Mouse (Mus musculus) midbrain, postnatal 0 days (tissue): ENCODE measurements around the gene Nkx2-3. TPM values are rescaled to one million over a fixed set of nuclear protein-coding genes. Genes with fewer than 3 reads are reported as not detected.

Experiments
- ATAC-seq: fragments of 200-750 bp; cut with Nextera tagmentation; 2 replicates; pipeline ENCODE4 v1.8.0; 2017; ENCODE audit warnings: moderate number of reproducible peaks, mild to moderate bottlenecking, moderate TSS enrichment, moderate library complexity; ENCODE audit not compliant: low FRiP score
- DNase-seq: peaks from one replicate; pipeline ENCODE4 v3.0.0-alpha.2; 2015; ENCODE audit warnings: low spot score
- H3K27ac ChIP-seq: fragments of 300-500 bp; sonication (generic); 2 replicates; pipeline ENCODE4 v1.5.1; 2014; ENCODE audit warnings: low read depth, mild to moderate bottlenecking, low read length, mixed read lengths
- H3K27me3 ChIP-seq: fragments of 300-500 bp; sonication (generic); 2 replicates; pipeline ENCODE4 v1.6.1; 2014; ENCODE audit warnings: low read length, control low read depth, mixed read lengths; ENCODE audit not compliant: insufficient read depth
- H3K36me3 ChIP-seq: fragments of 300-500 bp; sonication (generic); 2 replicates; pipeline ENCODE4 v1.6.1; 2014; ENCODE audit warnings: low read length, control low read depth, mixed read lengths; ENCODE audit not compliant: insufficient read depth
- H3K4me1 ChIP-seq: fragments of 300-500 bp; sonication (generic); 2 replicates; pipeline ENCODE4 v1.6.1; 2014; ENCODE audit warnings: mild to moderate bottlenecking, control low read depth, antibody characterized with exemption, low read length, mixed read lengths; ENCODE audit not compliant: insufficient read depth
- H3K4me2 ChIP-seq: fragments of 300-500 bp; sonication (generic); 2 replicates; pipeline ENCODE4 v1.6.1; 2014; ENCODE audit warnings: low read depth, mild to moderate bottlenecking, low read length, mixed read lengths; ENCODE audit not compliant: poor library complexity, severe bottlenecking
- H3K4me3 ChIP-seq: fragments of 300-500 bp; sonication (generic); 2 replicates; pipeline ENCODE4 v1.5.1; 2014; ENCODE audit warnings: low read depth, mild to moderate bottlenecking, low read length, moderate library complexity
- H3K9ac ChIP-seq: fragments of 300-500 bp; sonication (generic); replicated peaks from 2 replicates; pipeline ENCODE4 v1.6.1; 2014; ENCODE audit warnings: mild to moderate bottlenecking, low read length, moderate library complexity, mixed read lengths; ENCODE audit not compliant: poor library complexity, severe bottlenecking
- H3K9me3 ChIP-seq: fragments of 300-500 bp; sonication (generic); 2 replicates; pipeline ENCODE4 v1.6.1; 2016; ENCODE audit warnings: low read length, control low read depth
- CTCF ChIP-seq: IDR thresholded peaks from 2 replicates; pipeline ENCODE4 v1.5.1; 2016; ENCODE audit warnings: antibody characterized with exemption, mild to moderate bottlenecking
- WGBS: fragments of 180-500 bp; shearing (Covaris S2); extraction: QIAGEN DNeasy Blood & Tissue Kit; methylation state at CpG from one replicate; pipeline ENCODE4 v1.1.7; 2014; 5-methylcytosine and 5-hydroxymethylcytosine counted together
- polyA plus RNA-seq: library from polyadenylated mRNA; unstranded; fragments of >200 nt; fragmentation: Nextera tagmentation; extraction: Ambion mirVana; gene quantifications from 2 replicates; pipeline ENCODE4 v1.2.1, GENCODE M21; 2015
- total RNA-seq: library from RNA; depleted of rRNA; stranded (reverse); fragments of >200 nt; gene quantifications from 2 replicates; pipeline ENCODE4 v1.2.3, GENCODE M21; 2014

Nkx2-3 gene
- total and polyA plus RNA-seq, 2 experiments from 2014 or later, result 0.05 TPM; not detected in 1

DNA sequence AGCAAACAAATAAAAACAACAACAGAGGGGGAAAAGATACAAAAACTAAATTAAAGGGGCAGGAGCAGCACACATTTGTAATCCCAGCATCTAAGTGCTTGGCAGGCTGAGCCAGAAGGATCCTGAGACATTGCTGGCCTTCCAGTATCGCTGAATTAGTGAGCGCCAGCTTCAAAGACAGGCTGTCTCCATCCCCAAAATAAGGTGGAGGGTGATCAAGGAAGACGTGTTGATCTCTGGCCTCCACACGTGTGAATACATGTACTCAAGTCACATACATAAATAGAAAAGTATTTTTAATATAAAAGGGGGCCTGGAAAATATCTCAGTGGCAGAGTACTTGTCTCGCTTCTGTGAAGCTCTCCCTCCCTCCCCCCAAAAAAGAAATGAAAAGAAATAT lies 15.1 kb upstream of the Nkx2-3 start:
- WGBS, result 11% methylated on average over 5 of the region's 5 CpGs
- H3K27me3 ChIP-seq, result peaks cover 92% of the 10 kb centered on the region
- TF ChIP-seq CTCF, result no peak
- ATAC-seq (no peak), DNase-seq (no peak)
- no peak overlapping the region for H3K4me2 ChIP-seq
- H3K9me3 ChIP-seq, result no peaks in the 10 kb centered on the region
- no peaks in the 10 kb centered on the region for H3K4me1 ChIP-seq
- no peak overlapping the region for H3K27ac ChIP-seq
- no peak overlapping the region for H3K4me3 ChIP-seq
- no peak overlapping the region for H3K9ac ChIP-seq
- H3K36me3 ChIP-seq, result no peaks in the 10 kb centered on the region

DNA sequence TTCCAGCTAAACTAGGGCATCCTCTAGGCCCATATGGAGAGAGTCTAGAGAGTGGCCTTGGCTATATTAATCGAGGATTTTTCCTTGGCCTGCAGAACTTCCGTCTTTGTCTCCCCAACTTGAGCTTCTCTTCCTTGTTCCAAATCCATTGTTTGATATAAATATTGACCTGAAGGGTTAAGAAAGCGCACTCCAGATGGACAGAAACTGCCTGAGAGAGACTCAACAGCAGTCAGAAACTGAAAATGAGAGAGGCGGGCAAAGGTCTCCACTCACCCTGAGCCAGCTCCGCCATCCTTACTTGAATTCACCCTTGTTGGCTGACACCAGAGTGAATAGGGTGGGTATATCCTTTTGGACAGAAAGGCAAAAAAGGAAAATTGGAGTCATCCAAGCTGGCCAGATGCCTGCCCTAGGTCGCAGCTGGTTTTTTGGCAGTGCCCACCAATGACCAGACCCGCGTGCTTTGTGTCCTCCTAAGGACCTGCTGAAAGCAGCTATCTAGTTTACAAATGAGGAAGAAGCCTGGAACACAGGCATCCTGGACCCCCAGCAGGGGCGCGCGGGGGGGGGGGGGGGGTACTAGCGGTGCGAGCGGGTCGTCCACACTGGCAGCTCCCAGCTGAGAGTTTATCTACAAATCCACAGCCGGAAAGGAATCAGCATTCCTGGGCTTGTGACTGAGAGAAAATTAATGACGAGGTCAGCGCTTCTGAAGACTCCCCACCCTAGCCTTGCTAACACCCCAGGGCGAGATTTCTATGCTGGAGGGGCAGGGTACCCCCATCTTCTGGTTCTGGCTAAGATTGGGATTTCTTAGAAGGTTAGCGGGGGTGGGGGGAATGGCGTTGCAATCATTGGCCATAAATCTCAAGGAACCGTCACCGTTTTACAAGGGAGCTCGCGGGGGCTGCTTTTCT lies 13.1 kb upstream of the Nkx2-3 start:
- no peak overlapping the region for H3K4me3 ChIP-seq
- ATAC-seq (no peak), DNase-seq (no peak)
- TF ChIP-seq CTCF, result no peak
- no peaks in the 10 kb centered on the region for H3K9me3 ChIP-seq
- no peak overlapping the region for H3K4me2 ChIP-seq
- peaks cover 93% of the 10 kb centered on the region for H3K27me3 ChIP-seq
- H3K36me3 ChIP-seq, result no peaks in the 10 kb centered on the region
- H3K27ac ChIP-seq, result no peak overlapping the region
- H3K4me1 ChIP-seq, result no peaks in the 10 kb centered on the region
- 5% methylated on average over 22 of the region's 25 CpGs for WGBS
- no peak overlapping the region for H3K9ac ChIP-seq

DNA sequence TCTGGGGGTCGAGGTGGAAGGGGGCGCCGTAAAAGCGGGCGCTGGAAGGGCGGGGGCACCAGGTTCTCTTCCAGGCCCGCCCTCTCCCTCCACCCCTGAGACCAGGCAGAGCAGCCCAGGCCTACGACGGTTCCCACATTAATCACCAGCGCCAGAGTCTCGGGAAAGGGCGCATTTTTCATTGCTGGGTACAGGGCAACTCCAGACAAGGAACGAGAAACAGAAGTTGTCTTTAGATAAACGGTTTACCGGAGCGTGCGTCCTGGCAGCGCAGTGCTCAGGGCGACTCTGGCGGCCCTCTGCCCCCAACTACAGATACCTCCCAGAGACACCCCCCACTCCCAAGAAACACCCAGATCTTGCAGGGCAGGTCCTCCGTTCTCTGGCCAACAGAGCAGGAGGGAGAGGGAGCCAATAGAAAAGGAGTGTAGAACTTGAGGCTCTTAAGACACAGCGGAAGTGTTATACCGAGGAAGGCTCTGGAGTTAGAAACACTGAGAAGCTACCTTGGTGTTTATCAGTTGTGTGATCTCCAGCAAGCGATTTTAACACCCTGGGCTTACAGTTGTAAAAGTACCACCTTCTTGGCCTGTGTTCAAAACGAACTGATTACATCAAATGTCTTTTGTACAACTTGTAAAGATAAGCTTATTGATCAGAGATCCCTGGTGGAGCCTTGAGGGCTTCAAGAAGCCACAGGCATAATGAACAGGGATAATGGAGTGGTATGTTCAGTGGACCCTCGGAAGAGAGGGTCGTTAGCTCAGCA lies 12.2 kb upstream of the Nkx2-3 start:
- Histone ChIP-seq H3K27ac (no peak overlapping the region), H3K36me3 (no peaks in the 10 kb centered on the region), H3K27me3 (peaks cover 94% of the 10 kb centered on the region), H3K9ac (no peak overlapping the region), H3K4me3 (no peak overlapping the region), H3K4me2 (no peak overlapping the region), H3K4me1 (no peaks in the 10 kb centered on the region), H3K9me3 (no peaks in the 10 kb centered on the region)
- under 1% methylated on average over 27 of the region's 27 CpGs for WGBS
- ATAC-seq (no peak), DNase-seq (no peak)
- no peak for TF ChIP-seq CTCF

- Histone ChIP-seq H3K9me3 (no peaks in the 10 kb centered on the region), H3K27me3 (peaks cover 93% of the 10 kb centered on the region), H3K9ac (no peak overlapping the region), H3K27ac (no peak overlapping the region), H3K4me1 (no peaks in the 10 kb centered on the region), H3K4me3 (no peak overlapping the region), H3K4me2 (no peak overlapping the region), H3K36me3 (no peaks in the 10 kb centered on the region)
- no peak for ATAC-seq
- TF ChIP-seq CTCF, result no peak
- 1% methylated on average over 33 of the region's 33 CpGs for WGBS
- no peak for DNase-seq
Observed at GRCm38 (mm10) chr19:43600545-43601331, 11.4 kb upstream of the Nkx2-3 start.

- no peak overlapping the region for H3K27ac ChIP-seq
- no peak overlapping the region for H3K4me2 ChIP-seq
- H3K9ac ChIP-seq, result no peak overlapping the region
- H3K4me1 ChIP-seq, result no peaks in the 10 kb centered on the region
- H3K36me3 ChIP-seq, result no peaks in the 10 kb centered on the region
- H3K9me3 ChIP-seq, result no peaks in the 10 kb centered on the region
- peaks cover 93% of the 10 kb centered on the region for H3K27me3 ChIP-seq
- no peak overlapping the region for H3K4me3 ChIP-seq
- 1% methylated on average over 27 of the region's 27 CpGs for WGBS
- no peak for TF ChIP-seq CTCF
- ATAC-seq (no peak), DNase-seq (no peak)
Observed at GRCm38 (mm10) chr19:43601440-43601839, 10.7 kb upstream of the Nkx2-3 start.
